12 mouse cellular contexts compared by ENCODE assay signal in genomic region chr6:95651391-95651876, GRCm38 (mm10).
DNase-seq lines count a peak whose midpoint lies in the region; ATAC-seq and TF ChIP-seq lines count a peak whose summit lies in the region.
"Had no signal": no experiment of that assay in that cellular context is flagged by ENCODE, and none has a peak within 500 bp of the region (broad histone marks: within the 10 kb centered on the region; RNA-seq: fewer than 3 reads in every experiment).

No protein-coding gene starts in this region.

- H3K27me3 ChIP-seq in lung, embryonic 14.5 days (ENCODE audit: insufficient read depth, low read length) = no peaks in the 10 kb centered on the region
- H3K27me3 ChIP-seq in embryonic facial prominence, embryonic 10.5 days (replicated peaks; ENCODE audit: low read depth, poor library complexity, severe bottlenecking) = no peaks in the 10 kb centered on the region
- no peaks in the 10 kb centered on the region for H3K27me3 ChIP-seq in limb, embryonic 15.5 days

- 0 out of 2 replicates have a peak, but pooled peaks cover 8% of the 10 kb centered on the region for H3K4me1 ChIP-seq in lung, embryonic 14.5 days (ENCODE audit: insufficient read depth)
- H3K4me1 ChIP-seq in lung, adult 2 months (ENCODE audit: control insufficient read depth, insufficient read depth, low read length) = peaks cover 2% of the 10 kb centered on the region; the same call in 1 of the 2 replicates
- H3K4me1 ChIP-seq in embryonic facial prominence, embryonic 10.5 days = peaks cover 27% of the 10 kb centered on the region
- H3K4me1 ChIP-seq in limb, embryonic 15.5 days = peaks cover 10% of the 10 kb centered on the region; the same call in 1 of the 2 replicates

- WGBS in lung, embryonic 14.5 days = 27% methylated on average over 6 of the region's 6 CpGs
- 40% methylated on average over 6 of the region's 6 CpGs for WGBS in lung, adult 2 months
- WGBS in embryonic facial prominence, embryonic 10.5 days = 29% methylated on average over 6 of the region's 6 CpGs
- WGBS in limb, embryonic 15.5 days = 34% methylated on average over 6 of the region's 6 CpGs

- ATAC-seq in lung, embryonic 14.5 days (ENCODE audit: insufficient read depth) = peak; percentile 82; the same call in 1 of the 2 replicates
- ATAC-seq in limb, embryonic 15.5 days (ENCODE audit: insufficient number of reproducible peaks, low FRiP score, low TSS enrichment, low read depth) = no peak

- H3K9me3 ChIP-seq in lung, embryonic 14.5 days (ENCODE audit: low read depth, low read length) = no peaks in the 10 kb centered on the region
- no peaks in the 10 kb centered on the region for H3K9me3 ChIP-seq in embryonic facial prominence, embryonic 10.5 days
- no peaks in the 10 kb centered on the region for H3K9me3 ChIP-seq in limb, embryonic 15.5 days
- H3K9me3 ChIP-seq: G1E had no signal

- H3K27ac ChIP-seq in lung, embryonic 14.5 days (ENCODE audit: low read depth) = 0 out of 2 replicates have a peak overlapping the region, but pooled peaks have one; percentile 42
- peak overlapping the region; percentile 67 for H3K27ac ChIP-seq in embryonic facial prominence, embryonic 10.5 days (replicated peaks)
- H3K27ac ChIP-seq in limb, embryonic 15.5 days = 0 out of 2 replicates have a peak overlapping the region, but pooled peaks have one; percentile 27
- H3K27ac ChIP-seq: macrophage had no signal

- 0 out of 2 replicates have a peak, but pooled peaks cover 5% of the 10 kb centered on the region for H3K36me3 ChIP-seq in lung, embryonic 14.5 days (ENCODE audit: insufficient read depth)
- peaks cover 9% of the 10 kb centered on the region for H3K36me3 ChIP-seq in embryonic facial prominence, embryonic 10.5 days (replicated peaks)
- no peaks in the 10 kb centered on the region for H3K36me3 ChIP-seq in limb, embryonic 15.5 days

- DNase-seq in lung, embryonic 14.5 days = peak; percentile 77
- no peak for DNase-seq in lung, adult 2 months
- peak; percentile 58 for DNase-seq in embryonic facial prominence, embryonic 10.5 days (ENCODE audit: low spot score)
- peak; percentile 62 for DNase-seq in retina, postnatal 1 day
- DNase-seq in heart, postnatal 10 days = no peak
- DNase-seq in ovary, postnatal 10 days (ENCODE audit: low spot score) = no peak
- no peak for DNase-seq in layer of hippocampus, adult 9-11 months
- DNase-seq: cerebellum, adult 9-10 months; gastrocnemius, postnatal 36 days had no signal

- no peak overlapping the region for H3K4me2 ChIP-seq in lung, embryonic 14.5 days
- H3K4me2 ChIP-seq in limb, embryonic 15.5 days = no peak overlapping the region

- H3K4me3 ChIP-seq in lung, embryonic 14.5 days (ENCODE audit: low read depth, low read length) = no peak overlapping the region
- H3K4me3 ChIP-seq in lung, adult 2 months (replicated peaks; ENCODE audit: extremely low read depth, low read depth, low read length) = no peak overlapping the region
- no peak overlapping the region for H3K4me3 ChIP-seq in embryonic facial prominence, embryonic 10.5 days
- no peak overlapping the region for H3K4me3 ChIP-seq in limb, embryonic 15.5 days

- no peak for TF ChIP-seq POLR2A in lung, adult 2 months (IDR thresholded peaks at IDR 0.05; ENCODE audit: borderline replicate concordance, extremely low read depth, low read depth, low read length)

- intact Hi-C loops in heart, postnatal 10 days (cut with DNase I) = no loop called here

- no peak for TF ChIP-seq CTCF in lung, embryonic 14.5 days (IDR thresholded peaks at IDR 0.05; ENCODE audit: low read depth)
- no peak for TF ChIP-seq CTCF in lung, adult 2 months (IDR thresholded peaks at IDR 0.05; ENCODE audit: insufficient read depth, low read length)

- H3K9ac ChIP-seq in lung, embryonic 14.5 days = no peak overlapping the region
- H3K9ac ChIP-seq in limb, embryonic 15.5 days = no peak overlapping the region

Comparison
In these comparisons a context has a peak if more than half of its experiments do, and no peak if none do; other contexts are left out.
1. DNase-seq: peak in lung, embryonic 14.5 days (single experiment), embryonic facial prominence, embryonic 10.5 days (single experiment) and retina, postnatal 1 day (single experiment); none in lung, adult 2 months (single experiment), heart, postnatal 10 days (0 of 2), ovary, postnatal 10 days (single experiment) and layer of hippocampus, adult 9-11 months (single experiment).
2. Peak in every context shown above with its lines, with median percentiles within 50 percentile points of each other: H3K27ac ChIP-seq.